Mouse (Mus musculus): ENCODE measurements around the gene Cyb5rl. TPM values are rescaled to one million over a fixed set of nuclear protein-coding genes. Genes with fewer than 3 reads are reported as not detected.

The Cyb5rl gene
- polyA plus RNA-seq, 1 experiment from 2014 or later = 5.3 TPM

GRCm38 (mm10) chr4:107079716-107080115 lies 12.9 kb downstream of the Cyb5rl start:
- Histone ChIP-seq H3K27ac (ENCODE audit: low read depth) (no peak overlapping the region), H3K9ac (no peak overlapping the region), H3K4me2 (no peak overlapping the region), H3K4me3 (ENCODE audit: low read depth, low read length) (no peak overlapping the region), H3K36me3 (ENCODE audit: insufficient read depth) (no peaks in the 10 kb centered on the region), H3K9me3 (ENCODE audit: low read depth, low read length) (no peaks in the 10 kb centered on the region), H3K4me1 (ENCODE audit: insufficient read depth) (no peaks in the 10 kb centered on the region), H3K27me3 (ENCODE audit: insufficient read depth, low read length) (no peaks in the 10 kb centered on the region)
- no peak for DNase-seq
- ATAC-seq (ENCODE audit: insufficient read depth) = no peak
- TF ChIP-seq CTCF (IDR thresholded peaks at IDR 0.05; ENCODE audit: low read depth) = no peak

DNA sequence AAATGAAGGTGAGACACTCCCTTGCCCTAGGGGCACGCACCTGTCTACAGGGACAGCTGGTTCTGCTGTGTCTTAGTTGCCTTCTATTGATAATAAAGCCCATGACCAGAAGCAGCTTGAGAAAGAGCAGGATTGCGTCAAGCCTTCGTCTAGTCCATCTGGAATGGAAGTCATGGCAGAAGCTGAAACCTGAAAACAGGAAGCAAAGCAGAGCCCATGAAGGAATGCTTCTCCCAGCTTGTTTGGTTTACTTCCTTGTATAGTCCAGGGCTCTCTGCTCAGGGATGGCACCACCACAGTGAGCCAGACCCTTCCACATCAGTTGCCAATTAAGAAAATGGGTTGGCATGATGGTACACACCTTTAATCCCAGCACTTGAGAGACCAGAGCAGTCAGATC lies 15.4 kb downstream of the Cyb5rl start:
- no peak for DNase-seq
- Histone ChIP-seq H3K4me2 (no peak overlapping the region), H3K4me1 (ENCODE audit: insufficient read depth) (no peaks in the 10 kb centered on the region), H3K27me3 (ENCODE audit: insufficient read depth, low read length) (no peaks in the 10 kb centered on the region), H3K9me3 (ENCODE audit: low read depth, low read length) (no peaks in the 10 kb centered on the region), H3K4me3 (ENCODE audit: low read depth, low read length) (no peak overlapping the region), H3K27ac (ENCODE audit: low read depth) (no peak overlapping the region), H3K36me3 (ENCODE audit: insufficient read depth) (no peaks in the 10 kb centered on the region), H3K9ac (no peak overlapping the region)
- no peak for ATAC-seq (ENCODE audit: insufficient read depth)
- 79% methylated on average over 3 of the region's 3 CpGs for WGBS
- no peak for TF ChIP-seq CTCF (IDR thresholded peaks at IDR 0.05; ENCODE audit: low read depth)

GRCm38 (mm10) chr4:107083126-107083525 lies 16.3 kb downstream of the Cyb5rl start:
- Histone ChIP-seq H3K9ac (no peak overlapping the region), H3K27me3 (ENCODE audit: insufficient read depth, low read length) (no peaks in the 10 kb centered on the region), H3K4me3 (ENCODE audit: low read depth, low read length) (no peak overlapping the region), H3K4me1 (ENCODE audit: insufficient read depth) (no peaks in the 10 kb centered on the region), H3K4me2 (no peak overlapping the region), H3K27ac (ENCODE audit: low read depth) (no peak overlapping the region), H3K9me3 (ENCODE audit: low read depth, low read length) (no peaks in the 10 kb centered on the region), H3K36me3 (ENCODE audit: insufficient read depth) (no peaks in the 10 kb centered on the region)
- no peak for TF ChIP-seq CTCF (IDR thresholded peaks at IDR 0.05; ENCODE audit: low read depth)
- ATAC-seq (ENCODE audit: insufficient read depth) = no peak
- WGBS = 68% methylated on average over 4 of the region's 4 CpGs
- no peak for DNase-seq

DNA sequence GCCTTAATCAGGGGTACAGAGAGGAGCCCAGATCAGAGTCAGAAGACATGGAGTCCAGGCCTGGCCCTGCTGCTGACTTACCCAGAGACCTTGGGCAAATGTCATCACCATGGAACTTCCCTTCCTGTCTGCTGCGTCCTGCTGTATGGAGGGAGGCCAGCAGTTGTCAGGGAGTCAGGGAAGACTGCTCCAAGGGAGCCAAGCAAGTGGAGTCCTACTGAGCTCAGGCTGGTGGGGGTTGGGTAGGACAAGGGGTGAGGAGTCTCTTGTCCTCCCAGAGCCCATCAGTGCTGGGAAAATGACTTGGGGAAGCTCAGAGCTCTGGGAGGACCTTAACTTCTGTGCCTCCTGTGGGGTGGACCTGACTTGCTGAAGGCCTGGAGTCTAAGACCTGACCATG lies 17.6 kb downstream of the Cyb5rl start:
- Histone ChIP-seq H3K36me3 (ENCODE audit: insufficient read depth) (no peaks in the 10 kb centered on the region), H3K4me3 (ENCODE audit: low read depth, low read length) (no peak overlapping the region), H3K27ac (ENCODE audit: low read depth) (no peak overlapping the region), H3K9me3 (ENCODE audit: low read depth, low read length) (no peaks in the 10 kb centered on the region), H3K9ac (no peak overlapping the region), H3K4me1 (ENCODE audit: insufficient read depth) (no peaks in the 10 kb centered on the region), H3K27me3 (ENCODE audit: insufficient read depth, low read length) (no peaks in the 10 kb centered on the region), H3K4me2 (no peak overlapping the region)
- TF ChIP-seq CTCF (IDR thresholded peaks at IDR 0.05; ENCODE audit: low read depth) = no peak
- 24% methylated on average over 1 of the region's 1 CpGs for WGBS
- ATAC-seq (ENCODE audit: insufficient read depth) (no peak), DNase-seq (no peak)

DNA sequence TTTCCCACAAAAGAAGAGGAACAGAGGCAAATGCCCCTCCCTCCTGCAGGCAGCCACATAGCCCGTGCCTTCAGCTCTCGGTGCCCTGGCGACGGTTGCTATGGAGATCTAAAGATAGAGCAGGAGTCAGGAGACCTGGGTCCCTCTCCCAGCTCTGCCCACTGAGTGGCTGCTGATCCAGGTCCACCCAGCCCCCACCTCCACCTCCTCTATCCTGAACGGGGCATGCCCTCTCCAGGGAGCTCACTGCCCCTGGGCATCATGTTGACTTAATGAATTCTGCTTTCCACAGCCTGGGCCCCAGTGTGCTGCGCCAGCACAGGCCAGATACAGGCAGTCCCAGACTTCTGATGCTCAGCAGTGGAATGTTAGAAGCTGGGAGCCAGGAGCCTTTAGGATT lies 18.1 kb downstream of the Cyb5rl start:
- Histone ChIP-seq H3K4me2 (no peak overlapping the region), H3K36me3 (ENCODE audit: insufficient read depth) (no peaks in the 10 kb centered on the region), H3K4me1 (ENCODE audit: insufficient read depth) (no peaks in the 10 kb centered on the region), H3K4me3 (ENCODE audit: low read depth, low read length) (no peak overlapping the region), H3K9me3 (ENCODE audit: low read depth, low read length) (no peaks in the 10 kb centered on the region), H3K9ac (no peak overlapping the region), H3K27me3 (ENCODE audit: insufficient read depth, low read length) (no peaks in the 10 kb centered on the region), H3K27ac (ENCODE audit: low read depth) (no peak overlapping the region)
- peak; percentile 56; the same call in 1 of the 2 replicates for ATAC-seq (ENCODE audit: insufficient read depth)
- peak; percentile 34 for DNase-seq
- 23% methylated on average over 6 of the region's 6 CpGs for WGBS
- TF ChIP-seq CTCF (IDR thresholded peaks at IDR 0.05; ENCODE audit: low read depth) = no peak

DNA sequence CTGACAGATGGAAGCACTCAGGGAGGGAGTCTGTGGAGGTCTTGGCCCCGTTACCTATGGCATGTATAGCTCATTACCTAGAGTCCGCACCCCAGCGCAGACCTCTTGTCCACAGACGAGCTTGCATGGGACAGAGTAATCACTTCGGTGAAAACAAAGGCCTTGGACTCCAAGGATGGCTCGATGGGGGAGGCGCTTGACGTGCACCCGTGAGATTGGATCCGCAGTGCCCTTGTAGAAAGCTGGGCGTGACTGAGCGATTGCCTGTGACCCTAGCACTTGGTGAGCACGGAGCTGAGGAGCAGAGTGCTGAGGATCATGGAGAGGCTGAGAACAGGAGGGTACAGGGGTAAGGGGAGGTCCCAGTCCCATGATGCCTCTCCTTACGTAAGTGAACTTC lies 24.9 kb downstream of the Cyb5rl start:
- DNase-seq = no peak
- ATAC-seq (ENCODE audit: insufficient read depth) = no peak
- Histone ChIP-seq H3K36me3 (ENCODE audit: insufficient read depth) (no peaks in the 10 kb centered on the region), H3K4me1 (ENCODE audit: insufficient read depth) (no peaks in the 10 kb centered on the region), H3K4me3 (ENCODE audit: low read depth, low read length) (no peak overlapping the region), H3K9me3 (ENCODE audit: low read depth, low read length) (no peaks in the 10 kb centered on the region), H3K4me2 (no peak overlapping the region), H3K27me3 (ENCODE audit: insufficient read depth, low read length) (no peaks in the 10 kb centered on the region), H3K27ac (ENCODE audit: low read depth) (no peak overlapping the region), H3K9ac (no peak overlapping the region)
- no peak for TF ChIP-seq CTCF (IDR thresholded peaks at IDR 0.05; ENCODE audit: low read depth)
- 77% methylated on average over 14 of the region's 14 CpGs for WGBS

GRCm38 (mm10) chr4:107094484-107095187 lies 27.8 kb downstream of the Cyb5rl start:
- H3K9me3 ChIP-seq (ENCODE audit: low read depth, low read length) = no peaks in the 10 kb centered on the region
- no peak overlapping the region for H3K4me2 ChIP-seq
- TF ChIP-seq CTCF (IDR thresholded peaks at IDR 0.05; ENCODE audit: low read depth) = no peak
- no peaks in the 10 kb centered on the region for H3K4me1 ChIP-seq (ENCODE audit: insufficient read depth)
- H3K36me3 ChIP-seq (ENCODE audit: insufficient read depth) = no peaks in the 10 kb centered on the region
- 74% methylated on average over 16 of the region's 16 CpGs for WGBS
- H3K27ac ChIP-seq (ENCODE audit: low read depth) = no peak overlapping the region
- H3K9ac ChIP-seq = no peak overlapping the region
- no peak overlapping the region for H3K4me3 ChIP-seq (ENCODE audit: low read depth, low read length)
- H3K27me3 ChIP-seq (ENCODE audit: insufficient read depth, low read length) = no peaks in the 10 kb centered on the region
- DNase-seq = no peak
- ATAC-seq (ENCODE audit: insufficient read depth) = no peak
